Mouse (Mus musculus): ENCODE measurements around the gene Asgr1. TPM values are rescaled to one million over a fixed set of nuclear protein-coding genes. Genes with fewer than 3 reads are reported as not detected.
"Not testable (repeated sequence)": the region's sequence is repeated elsewhere in the genome, so short reads cannot be mapped to it uniquely, and the experiment has no call there.

The Asgr1 gene
- polyA plus RNA-seq, 1 experiment from 2014 or later: 6.0 TPM

- H3K4me1 ChIP-seq (ENCODE audit: control insufficient read depth, low read depth, low read length): peaks cover 12% of the 10 kb centered on the region
- H3K36me3 ChIP-seq (ENCODE audit: control insufficient read depth, insufficient read depth); ATAC-seq (ENCODE audit: low read depth); H3K4me3 ChIP-seq (ENCODE audit: low read depth, low read length); H3K27me3 ChIP-seq (ENCODE audit: control insufficient read depth, insufficient read depth, low read depth, low read length); H3K27ac ChIP-seq (ENCODE audit: low read length); H3K9ac ChIP-seq (ENCODE audit: low read depth, low read length); H3K9me3 ChIP-seq (replicated peaks; ENCODE audit: control insufficient read depth, low read length); H3K4me2 ChIP-seq (ENCODE audit: low read depth, low read length): not testable (repeated sequence)
- 29% methylated on average over 3 of the region's 3 CpGs for WGBS (ENCODE audit: insufficient replicate concordance)
Observed at GRCm38 (mm10) chr11:70070603-70071002, 16.7 kb downstream of the Asgr1 start.

- WGBS (ENCODE audit: insufficient replicate concordance): 33% methylated on average over 17 of the region's 17 CpGs
- Histone ChIP-seq H3K4me1 (ENCODE audit: control insufficient read depth, low read depth, low read length) (peaks cover 31% of the 10 kb centered on the region), H3K9ac (ENCODE audit: low read depth, low read length) (peak overlapping the region; percentile 27; the same call in 1 of the 2 replicates), H3K27ac (ENCODE audit: low read length) (peak overlapping the region; percentile 87), H3K36me3 (ENCODE audit: control insufficient read depth, insufficient read depth) (no peaks in the 10 kb centered on the region), H3K4me3 (ENCODE audit: low read depth, low read length) (no peak overlapping the region), H3K9me3 (replicated peaks; ENCODE audit: control insufficient read depth, low read length) (no peaks in the 10 kb centered on the region), H3K27me3 (ENCODE audit: control insufficient read depth, insufficient read depth, low read depth, low read length) (no peaks in the 10 kb centered on the region; the same call in 1 of the 2 replicates), H3K4me2 (ENCODE audit: low read depth, low read length) (peak overlapping the region; percentile 44)
- ATAC-seq (ENCODE audit: low read depth): 0 out of 2 replicates have a peak, but pooled peaks have one; percentile 25
Observed at GRCm38 (mm10) chr11:70074379-70075071, 20.6 kb downstream of the Asgr1 start.

- H3K4me3 ChIP-seq (ENCODE audit: low read depth, low read length): no peak overlapping the region
- ATAC-seq (ENCODE audit: low read depth): peak; percentile 84
- H3K4me1 ChIP-seq (ENCODE audit: control insufficient read depth, low read depth, low read length): peaks cover 31% of the 10 kb centered on the region
- H3K9me3 ChIP-seq (replicated peaks; ENCODE audit: control insufficient read depth, low read length): no peaks in the 10 kb centered on the region
- peak overlapping the region; percentile 87 for H3K27ac ChIP-seq (ENCODE audit: low read length)
- H3K9ac ChIP-seq (ENCODE audit: low read depth, low read length): no peak overlapping the region
- H3K36me3 ChIP-seq (ENCODE audit: control insufficient read depth, insufficient read depth): no peaks in the 10 kb centered on the region
- H3K4me2 ChIP-seq (ENCODE audit: low read depth, low read length): peak overlapping the region; percentile 44
- no peaks in the 10 kb centered on the region; the same call in 1 of the 2 replicates for H3K27me3 ChIP-seq (ENCODE audit: control insufficient read depth, insufficient read depth, low read depth, low read length)
- WGBS (ENCODE audit: insufficient replicate concordance): 47% methylated on average over 6 of the region's 6 CpGs
Observed at GRCm38 (mm10) chr11:70075581-70075980, 21.7 kb downstream of the Asgr1 start.

- Histone ChIP-seq H3K4me2 (ENCODE audit: low read depth, low read length) (no peak overlapping the region), H3K36me3 (ENCODE audit: control insufficient read depth, insufficient read depth) (no peaks in the 10 kb centered on the region), H3K27ac (ENCODE audit: low read length) (no peak overlapping the region), H3K4me3 (ENCODE audit: low read depth, low read length) (no peak overlapping the region), H3K4me1 (ENCODE audit: control insufficient read depth, low read depth, low read length) (peaks cover 31% of the 10 kb centered on the region), H3K9me3 (replicated peaks; ENCODE audit: control insufficient read depth, low read length) (no peaks in the 10 kb centered on the region), H3K27me3 (ENCODE audit: control insufficient read depth, insufficient read depth, low read depth, low read length) (no peaks in the 10 kb centered on the region; the same call in 1 of the 2 replicates), H3K9ac (ENCODE audit: low read depth, low read length) (no peak overlapping the region)
- WGBS (ENCODE audit: insufficient replicate concordance): 41% methylated on average over 2 of the region's 3 CpGs
- ATAC-seq (ENCODE audit: low read depth): no peak
Observed at GRCm38 (mm10) chr11:70077441-70077840, 23.6 kb downstream of the Asgr1 start.

DNA sequence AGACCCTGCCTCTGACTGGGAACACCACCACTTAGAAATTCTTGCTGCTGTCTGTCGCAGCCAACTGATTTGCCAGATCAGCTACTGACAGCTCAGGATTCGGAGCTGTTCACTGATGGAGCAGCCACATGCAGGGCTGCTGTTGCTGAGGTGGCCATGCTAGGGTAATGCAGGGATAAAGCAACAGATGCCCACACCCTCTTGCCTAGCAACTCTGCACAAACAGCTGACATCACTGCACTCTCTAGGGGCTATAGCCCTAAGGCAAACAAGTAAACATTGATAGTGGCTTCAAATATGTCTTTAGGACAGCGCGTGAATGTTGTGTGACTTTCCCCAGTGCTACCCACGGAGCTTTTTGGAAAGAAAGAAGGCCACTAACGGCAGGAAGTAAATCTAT, 25.3 kb downstream of the Asgr1 start:
- Histone ChIP-seq H3K4me1 (ENCODE audit: control insufficient read depth, low read depth, low read length) (peaks cover 31% of the 10 kb centered on the region), H3K9ac (ENCODE audit: low read depth, low read length) (no peak overlapping the region), H3K4me3 (ENCODE audit: low read depth, low read length) (no peak overlapping the region), H3K36me3 (ENCODE audit: control insufficient read depth, insufficient read depth) (no peaks in the 10 kb centered on the region), H3K27ac (ENCODE audit: low read length) (no peak overlapping the region), H3K27me3 (ENCODE audit: control insufficient read depth, insufficient read depth, low read depth, low read length) (no peaks in the 10 kb centered on the region), H3K4me2 (ENCODE audit: low read depth, low read length) (no peak overlapping the region), H3K9me3 (replicated peaks; ENCODE audit: control insufficient read depth, low read length) (no peaks in the 10 kb centered on the region)
- WGBS (ENCODE audit: insufficient replicate concordance): 52% methylated on average over 6 of the region's 6 CpGs
- ATAC-seq (ENCODE audit: low read depth): peak; percentile 57; the same call in 1 of the 2 replicates

DNA sequence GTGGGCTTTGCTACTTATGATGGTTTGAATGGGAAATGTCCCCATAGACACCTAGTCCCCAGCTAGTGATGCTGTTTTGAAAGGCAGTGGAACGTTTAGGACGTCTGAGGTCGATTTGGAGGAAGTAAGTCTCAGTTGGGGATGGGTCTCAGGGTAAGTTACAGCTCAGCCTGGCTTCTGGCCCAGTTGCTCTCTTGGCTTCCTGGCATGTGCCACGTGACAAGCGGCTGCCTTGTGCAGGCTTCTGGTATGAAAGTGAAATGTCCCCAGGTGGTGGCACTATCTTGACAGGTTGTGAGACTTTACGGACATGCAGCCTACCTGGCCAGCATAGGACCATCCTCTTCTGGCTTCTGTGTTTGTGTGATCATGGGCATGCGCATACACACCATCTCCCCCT, 26.0 kb downstream of the Asgr1 start:
- WGBS (ENCODE audit: insufficient replicate concordance): 39% methylated on average over 7 of the region's 7 CpGs

DNA sequence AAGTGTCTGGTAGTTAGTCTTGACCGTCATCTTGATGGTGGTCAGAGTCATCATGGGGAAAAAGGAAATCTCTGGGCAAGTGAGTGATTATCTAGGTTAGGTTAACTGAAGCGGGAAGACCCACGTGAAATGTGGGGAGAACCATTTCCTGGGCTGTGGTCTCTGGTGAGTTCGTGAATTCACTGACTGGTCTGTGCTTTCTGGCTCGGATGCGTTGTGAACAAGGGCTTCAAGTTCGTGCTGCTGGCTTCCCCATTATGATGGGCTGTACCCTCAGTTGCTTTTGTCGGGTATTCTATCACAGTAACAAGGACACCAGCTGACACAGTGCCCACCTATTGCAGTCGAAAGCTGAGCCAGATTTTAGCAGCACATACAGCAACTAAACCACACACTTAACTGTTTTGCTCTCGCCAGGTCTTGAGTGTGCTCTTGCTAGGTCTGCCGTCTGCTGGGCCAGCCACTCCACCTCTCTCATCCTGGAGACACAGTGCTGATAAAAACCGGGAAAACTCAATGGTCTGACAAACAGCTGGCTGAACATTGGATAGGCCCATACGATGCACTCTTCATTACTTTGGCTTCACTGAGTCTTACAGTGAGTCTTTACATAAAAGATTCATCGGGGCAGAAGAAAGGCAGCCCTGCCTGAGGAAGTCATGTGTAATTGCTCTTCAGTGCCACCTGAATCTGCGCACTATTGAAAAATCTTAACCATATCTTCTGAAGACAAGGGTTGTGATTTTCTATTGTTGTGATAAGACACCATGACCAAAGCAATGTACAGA, 27.1 kb downstream of the Asgr1 start:
- Histone ChIP-seq H3K36me3 (ENCODE audit: control insufficient read depth, insufficient read depth) (no peaks in the 10 kb centered on the region), H3K4me1 (ENCODE audit: control insufficient read depth, low read depth, low read length) (peaks cover 15% of the 10 kb centered on the region), H3K4me2 (ENCODE audit: low read depth, low read length) (no peak overlapping the region), H3K4me3 (ENCODE audit: low read depth, low read length) (no peak overlapping the region), H3K27me3 (ENCODE audit: control insufficient read depth, insufficient read depth, low read depth, low read length) (no peaks in the 10 kb centered on the region), H3K9ac (ENCODE audit: low read depth, low read length) (no peak overlapping the region), H3K27ac (ENCODE audit: low read length) (no peak overlapping the region), H3K9me3 (replicated peaks; ENCODE audit: control insufficient read depth, low read length) (no peaks in the 10 kb centered on the region)
- no peak for ATAC-seq (ENCODE audit: low read depth)
- 41% methylated on average over 15 of the region's 15 CpGs for WGBS (ENCODE audit: insufficient replicate concordance)

More for the DNA sequence above, 26.0 kb downstream of the Asgr1 start:
- Histone ChIP-seq H3K9ac (ENCODE audit: low read depth, low read length) (no peak overlapping the region), H3K4me3 (ENCODE audit: low read depth, low read length) (no peak overlapping the region), H3K36me3 (ENCODE audit: control insufficient read depth, insufficient read depth) (no peaks in the 10 kb centered on the region), H3K4me2 (ENCODE audit: low read depth, low read length) (no peak overlapping the region), H3K4me1 (ENCODE audit: control insufficient read depth, low read depth, low read length) (peaks cover 25% of the 10 kb centered on the region), H3K27ac (ENCODE audit: low read length) (no peak overlapping the region), H3K9me3 (replicated peaks; ENCODE audit: control insufficient read depth, low read length) (no peaks in the 10 kb centered on the region), H3K27me3 (ENCODE audit: control insufficient read depth, insufficient read depth, low read depth, low read length) (no peaks in the 10 kb centered on the region)
- no peak for ATAC-seq (ENCODE audit: low read depth)

DNA sequence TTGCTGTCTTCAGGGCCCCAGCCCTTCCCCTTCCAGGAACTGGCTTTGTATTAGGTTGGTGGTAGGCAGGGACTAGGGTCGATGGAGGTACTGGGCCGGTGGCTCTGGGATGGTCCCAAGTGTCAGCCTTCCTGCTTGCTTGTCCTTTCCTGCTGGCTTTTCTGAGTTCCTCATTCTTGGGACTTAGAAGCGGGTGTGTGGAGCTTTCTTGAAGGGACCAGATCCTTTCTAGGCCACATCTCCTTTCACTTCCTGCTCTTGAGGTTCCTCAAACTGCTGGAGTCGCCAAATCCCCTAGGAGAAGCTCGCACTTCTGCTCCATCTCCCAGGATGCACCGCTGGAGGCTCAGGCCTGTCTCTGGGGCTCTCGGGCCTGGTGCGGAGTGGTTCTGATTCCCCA, 30.7 kb downstream of the Asgr1 start:
- no peak overlapping the region for H3K27ac ChIP-seq (ENCODE audit: low read length)
- no peaks in the 10 kb centered on the region for H3K4me1 ChIP-seq (ENCODE audit: control insufficient read depth, low read depth, low read length)
- H3K4me3 ChIP-seq (ENCODE audit: low read depth, low read length): no peak overlapping the region
- H3K36me3 ChIP-seq (ENCODE audit: control insufficient read depth, insufficient read depth): no peaks in the 10 kb centered on the region
- H3K9me3 ChIP-seq (replicated peaks; ENCODE audit: control insufficient read depth, low read length): no peaks in the 10 kb centered on the region
- no peaks in the 10 kb centered on the region for H3K27me3 ChIP-seq (ENCODE audit: control insufficient read depth, insufficient read depth, low read depth, low read length)
- ATAC-seq (ENCODE audit: low read depth): no peak
- no peak overlapping the region for H3K9ac ChIP-seq (ENCODE audit: low read depth, low read length)
- H3K4me2 ChIP-seq (ENCODE audit: low read depth, low read length): no peak overlapping the region
- WGBS (ENCODE audit: insufficient replicate concordance): 42% methylated on average over 8 of the region's 8 CpGs

Data from liver, embryonic 16.5 days (tissue).